Mouse (Mus musculus) kidney, embryonic 14.5 days (tissue): ENCODE measurements around the gene Ecpas. TPM values are rescaled to one million over a fixed set of nuclear protein-coding genes. Genes with fewer than 3 reads are reported as not detected.

ENCODE experiments used
- ATAC-seq: fragments of 200-750 bp; cut with Nextera tagmentation; 2 replicates; pipeline ENCODE4 v1.8.0; 2017; ENCODE audit warnings: moderate number of reproducible peaks, mild to moderate bottlenecking, moderate TSS enrichment, moderate library complexity; ENCODE audit not compliant: low FRiP score, low TSS enrichment
- H3K27ac ChIP-seq: fragments of 300-500 bp; sonication (generic); 2 replicates; pipeline ENCODE4 v1.5.1; 2014; ENCODE audit warnings: low read depth, mild to moderate bottlenecking, low read length, moderate library complexity, mixed read lengths
- H3K27me3 ChIP-seq: fragments of 300-500 bp; sonication (generic); 2 replicates; pipeline ENCODE4 v1.6.1; 2014; ENCODE audit warnings: mild to moderate bottlenecking, low read length; ENCODE audit not compliant: control insufficient read depth, insufficient read depth
- H3K36me3 ChIP-seq: fragments of 300-500 bp; sonication (generic); 2 replicates; pipeline ENCODE4 v1.6.1; 2014; ENCODE audit warnings: low read length, mixed read lengths; ENCODE audit not compliant: control insufficient read depth, insufficient read depth
- H3K4me1 ChIP-seq: fragments of 300-500 bp; sonication (generic); 2 replicates; pipeline ENCODE4 v1.6.1; 2014; ENCODE audit warnings: low read length, mixed read lengths; ENCODE audit not compliant: control insufficient read depth, insufficient read depth
- H3K4me2 ChIP-seq: fragments of 300-500 bp; sonication (generic); replicated peaks from 2 replicates; pipeline ENCODE4 v1.6.1; 2014; ENCODE audit warnings: low read depth, mild to moderate bottlenecking, low read length
- H3K4me3 ChIP-seq: fragments of 300-500 bp; sonication (generic); 2 replicates; pipeline ENCODE4 v1.5.1; 2014; ENCODE audit warnings: mild to moderate bottlenecking, low read length
- H3K9ac ChIP-seq: fragments of 300-500 bp; sonication (generic); 2 replicates; pipeline ENCODE4 v1.6.1; 2014; ENCODE audit warnings: low read depth, mild to moderate bottlenecking, low read length, moderate library complexity
- H3K9me3 ChIP-seq: fragments of 300-500 bp; sonication (generic); 2 replicates; pipeline ENCODE4 v1.6.1; 2016; ENCODE audit warnings: low read length; ENCODE audit not compliant: control insufficient read depth
- WGBS: fragments of 180-500 bp; shearing (Covaris S2); extraction: QIAGEN DNeasy Blood & Tissue Kit; methylation state at CpG from one replicate; pipeline ENCODE4 v1.1.7; 2014; 5-methylcytosine and 5-hydroxymethylcytosine counted together
- polyA plus RNA-seq: library from polyadenylated mRNA; unstranded; fragments of >200 nt; fragmentation: Nextera tagmentation; extraction: Ambion mirVana; gene quantifications from 2 replicates; pipeline ENCODE4 v1.2.1, GENCODE M21; 2014

Gene Ecpas
- polyA plus RNA-seq, 1 experiment from 2014 or later = 51.2 TPM

DNA sequence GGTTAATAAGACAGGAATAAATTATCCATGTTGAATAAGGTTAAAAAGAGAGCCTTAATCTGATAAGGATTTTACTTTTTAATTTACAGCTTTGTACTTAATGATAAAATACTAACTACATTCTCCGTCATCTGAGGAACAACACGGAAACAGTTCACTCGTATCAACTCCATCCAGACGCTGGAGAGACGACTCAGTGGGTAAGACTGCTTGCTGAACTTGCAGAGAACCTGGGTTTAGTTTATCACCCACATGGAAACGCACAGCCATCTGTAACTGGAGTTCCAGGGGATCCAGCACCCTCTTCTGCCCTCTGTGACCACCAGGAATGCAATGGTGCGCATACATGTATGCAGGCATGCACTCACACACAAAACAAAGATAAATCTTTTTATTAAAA, 18.1 kb downstream of the Ecpas start:
- Histone ChIP-seq H3K4me3 (no peak overlapping the region), H3K27ac (no peak overlapping the region), H3K27me3 (no peaks in the 10 kb centered on the region), H3K9ac (no peak overlapping the region), H3K4me2 (no peak overlapping the region), H3K9me3 (no peaks in the 10 kb centered on the region), H3K4me1 (no peaks in the 10 kb centered on the region), H3K36me3 (no peaks in the 10 kb centered on the region)
- ATAC-seq = no peak
- WGBS = 78% methylated on average over 7 of the region's 7 CpGs

DNA sequence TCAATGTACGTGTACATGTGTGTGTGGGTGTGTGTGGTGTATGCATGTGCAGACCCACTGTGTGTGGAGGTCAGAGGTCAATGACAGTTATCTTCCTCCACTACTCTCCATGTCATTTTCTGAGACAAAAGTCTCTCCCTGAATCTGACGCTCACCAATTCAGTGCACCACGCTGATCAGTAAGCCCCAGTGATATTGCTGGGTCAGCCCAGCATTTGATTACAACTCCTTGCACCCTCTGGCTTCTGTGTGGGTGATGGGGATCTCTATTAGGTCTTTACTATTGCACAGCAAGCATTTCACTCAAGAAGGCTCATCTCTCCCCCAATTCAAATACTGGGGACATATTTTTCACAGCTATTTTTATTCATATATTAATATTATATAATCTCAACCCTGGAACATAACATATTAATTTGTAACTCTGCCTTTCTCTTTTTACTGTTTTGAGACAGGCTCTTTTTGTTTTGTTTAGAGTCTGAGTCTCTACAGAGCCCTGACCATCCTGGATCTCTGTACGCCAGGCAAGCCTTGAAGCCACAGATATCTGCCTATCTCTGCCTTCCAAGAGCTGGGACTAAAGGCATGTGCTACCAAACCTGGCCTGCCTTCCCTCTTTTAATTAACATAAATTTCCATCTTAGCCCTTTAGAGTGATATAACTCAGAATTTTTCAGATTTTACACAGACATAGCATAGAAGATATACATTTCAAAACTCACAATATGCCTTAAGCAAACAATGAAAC, 22.3 kb downstream of the Ecpas start:
- Histone ChIP-seq H3K27me3 (no peaks in the 10 kb centered on the region), H3K9me3 (no peaks in the 10 kb centered on the region), H3K4me3 (no peak overlapping the region), H3K4me2 (no peak overlapping the region), H3K27ac (no peak overlapping the region), H3K36me3 (no peaks in the 10 kb centered on the region), H3K4me1 (no peaks in the 10 kb centered on the region), H3K9ac (no peak overlapping the region)
- no peak for ATAC-seq
- WGBS = 87% methylated on average over 4 of the region's 4 CpGs

DNA sequence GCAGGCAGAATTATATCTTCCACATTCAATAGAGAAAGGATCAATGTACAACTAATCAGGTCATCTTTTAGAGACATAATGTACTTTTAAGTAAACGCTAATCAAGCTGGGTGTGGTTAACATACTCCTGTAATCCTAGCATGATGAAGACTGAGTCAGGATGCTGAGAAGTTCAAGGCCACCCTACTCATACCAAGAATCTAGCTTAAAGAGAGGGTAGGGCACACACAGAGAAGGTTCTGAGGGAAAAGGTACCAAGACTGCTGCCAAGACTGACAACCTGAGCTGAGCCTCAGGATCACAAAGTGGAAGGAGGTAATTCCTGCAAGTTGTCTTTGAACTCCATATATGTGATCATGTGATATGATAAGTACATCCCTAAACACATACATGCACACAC, 24.0 kb downstream of the Ecpas start:
- Histone ChIP-seq H3K27ac (no peak overlapping the region), H3K4me3 (no peak overlapping the region), H3K9ac (no peak overlapping the region), H3K27me3 (no peaks in the 10 kb centered on the region), H3K36me3 (no peaks in the 10 kb centered on the region), H3K4me2 (no peak overlapping the region), H3K9me3 (no peaks in the 10 kb centered on the region), H3K4me1 (no peaks in the 10 kb centered on the region)
- WGBS = 86% methylated on average over 1 of the region's 1 CpGs
- no peak for ATAC-seq

DNA sequence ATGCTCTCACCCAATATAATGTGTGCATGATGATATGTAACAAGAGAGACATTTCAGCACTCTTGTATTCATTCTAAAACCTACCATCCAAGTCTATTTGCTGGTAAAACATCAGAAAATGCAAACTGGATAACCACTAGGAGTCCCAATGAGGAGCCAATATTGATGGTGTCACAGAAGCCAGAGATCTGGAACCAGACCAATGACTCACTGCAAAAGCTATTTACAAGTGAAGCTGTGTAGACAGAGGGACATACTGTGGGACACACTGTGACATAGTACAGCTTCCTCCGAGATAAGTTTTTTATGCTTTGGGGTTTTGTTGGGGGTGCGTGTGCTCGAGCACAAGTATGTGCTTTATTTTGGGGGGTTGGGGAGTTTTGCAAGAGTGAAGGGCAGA, 24.9 kb downstream of the Ecpas start:
- H3K4me3 ChIP-seq = no peak overlapping the region
- H3K9me3 ChIP-seq = no peaks in the 10 kb centered on the region
- H3K27me3 ChIP-seq = no peaks in the 10 kb centered on the region
- no peak overlapping the region for H3K27ac ChIP-seq
- ATAC-seq = no peak
- WGBS = 87% methylated on average over 3 of the region's 3 CpGs
- H3K4me2 ChIP-seq = no peak overlapping the region
- no peaks in the 10 kb centered on the region for H3K36me3 ChIP-seq
- no peak overlapping the region for H3K9ac ChIP-seq
- no peaks in the 10 kb centered on the region for H3K4me1 ChIP-seq

DNA sequence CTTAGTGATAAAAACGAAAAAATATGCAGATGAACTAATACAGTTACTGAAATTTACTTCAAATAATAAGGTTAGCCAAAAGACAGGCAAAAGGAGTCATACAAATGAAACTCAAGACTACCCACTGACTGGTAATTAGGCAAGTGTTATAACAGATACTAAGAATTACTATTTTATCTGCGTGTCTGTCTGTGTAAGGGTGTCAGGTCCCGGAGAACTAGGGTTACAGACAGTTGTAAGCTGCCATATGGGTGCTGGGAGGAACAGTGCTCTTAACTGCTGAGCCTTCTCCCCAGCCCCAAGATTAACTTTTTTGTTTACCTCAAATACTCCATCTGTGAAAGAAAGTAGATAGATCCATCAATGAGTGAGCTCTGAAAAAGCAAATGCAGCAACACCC, 25.8 kb downstream of the Ecpas start:
- no peak overlapping the region for H3K9ac ChIP-seq

DNA sequence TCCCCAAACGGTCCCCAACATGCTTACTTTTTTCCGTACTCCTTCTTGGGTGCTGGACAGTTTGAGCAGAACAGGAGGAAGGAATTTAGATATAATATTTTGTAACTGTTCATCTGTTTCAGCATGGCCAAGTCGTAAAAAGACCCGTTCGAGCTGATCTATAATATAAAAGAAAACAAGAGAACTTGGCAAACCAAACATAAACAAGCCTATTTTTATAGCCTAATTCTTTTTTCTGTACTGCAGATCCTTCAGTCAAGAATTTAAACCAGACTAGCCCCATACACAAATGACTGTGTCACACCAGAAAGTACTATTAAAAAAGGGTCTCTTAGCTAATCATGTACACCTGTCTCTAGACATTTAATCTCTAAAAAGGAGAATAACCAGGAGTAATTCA, 27.2 kb downstream of the Ecpas start:
- no peak overlapping the region for H3K27ac ChIP-seq
- ATAC-seq = no peak
- WGBS = 57% methylated on average over 5 of the region's 5 CpGs
- H3K9me3 ChIP-seq = no peaks in the 10 kb centered on the region
- no peaks in the 10 kb centered on the region for H3K27me3 ChIP-seq
- H3K4me1 ChIP-seq = no peaks in the 10 kb centered on the region
- H3K4me3 ChIP-seq = no peak overlapping the region
- 0 out of 2 replicates have a peak, but pooled peaks cover 3% of the 10 kb centered on the region for H3K36me3 ChIP-seq
- no peak overlapping the region for H3K4me2 ChIP-seq
- H3K9ac ChIP-seq = no peak overlapping the region

More for the DNA sequence above, 25.8 kb downstream of the Ecpas start:
- ATAC-seq = no peak
- WGBS = 86% methylated on average over 3 of the region's 3 CpGs
- Histone ChIP-seq H3K4me2 (no peak overlapping the region), H3K27ac (no peak overlapping the region), H3K4me1 (no peaks in the 10 kb centered on the region), H3K4me3 (no peak overlapping the region), H3K27me3 (no peaks in the 10 kb centered on the region), H3K36me3 (0 out of 2 replicates have a peak, but pooled peaks cover 1% of the 10 kb centered on the region), H3K9me3 (no peaks in the 10 kb centered on the region)

DNA sequence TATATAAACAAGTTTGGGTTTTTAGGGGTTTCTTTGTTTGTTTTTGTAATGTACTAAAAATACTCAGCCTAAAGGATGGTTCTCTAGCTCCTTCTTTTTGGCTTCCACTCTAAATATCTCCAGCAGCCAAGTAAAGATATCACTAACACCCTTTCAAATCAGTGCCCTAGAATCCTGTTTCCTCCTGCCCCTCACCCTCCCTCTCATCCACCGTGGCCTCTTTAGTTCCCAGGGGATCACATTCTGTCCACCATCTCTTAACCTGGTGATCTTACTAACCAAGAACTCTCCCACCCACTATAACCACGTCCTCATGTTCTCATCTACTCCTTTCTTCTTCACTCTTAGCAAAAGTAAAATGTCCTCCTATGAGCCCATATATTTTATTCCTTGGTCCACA, 28.7 kb downstream of the Ecpas start:
- Histone ChIP-seq H3K4me2 (no peak overlapping the region), H3K9me3 (no peaks in the 10 kb centered on the region), H3K27me3 (no peaks in the 10 kb centered on the region), H3K36me3 (0 out of 2 replicates have a peak, but pooled peaks cover 3% of the 10 kb centered on the region), H3K4me3 (no peak overlapping the region), H3K4me1 (no peaks in the 10 kb centered on the region), H3K9ac (no peak overlapping the region), H3K27ac (no peak overlapping the region)
- WGBS = 46% methylated on average over 2 of the region's 2 CpGs
- ATAC-seq = no peak

DNA sequence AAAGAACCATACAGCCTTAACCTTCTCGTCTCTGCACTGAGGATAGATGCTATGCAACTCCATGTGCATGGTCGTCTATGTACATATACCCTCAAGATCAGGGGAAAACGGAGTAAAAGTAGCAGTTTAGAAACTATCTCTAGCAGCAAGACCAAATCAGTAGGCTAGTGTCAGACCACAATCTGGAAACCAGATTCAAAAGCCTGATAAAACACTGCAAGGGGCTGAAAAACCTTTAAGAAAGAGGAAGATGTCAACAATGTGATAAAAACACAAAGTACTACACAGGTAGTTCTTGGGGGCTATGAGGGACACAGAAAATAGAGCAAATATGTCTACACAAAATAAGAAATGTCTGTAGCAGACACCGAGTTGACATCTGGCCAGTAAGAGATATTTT, 38.2 kb downstream of the Ecpas start:
- Histone ChIP-seq H3K27ac (no peak overlapping the region), H3K4me3 (no peak overlapping the region), H3K4me2 (no peak overlapping the region), H3K27me3 (no peaks in the 10 kb centered on the region), H3K36me3 (peaks cover 24% of the 10 kb centered on the region), H3K9me3 (no peaks in the 10 kb centered on the region), H3K4me1 (no peaks in the 10 kb centered on the region), H3K9ac (no peak overlapping the region)
- no peak for ATAC-seq
- 92% methylated on average over 4 of the region's 4 CpGs for whole genome bisulfite sequencing

DNA sequence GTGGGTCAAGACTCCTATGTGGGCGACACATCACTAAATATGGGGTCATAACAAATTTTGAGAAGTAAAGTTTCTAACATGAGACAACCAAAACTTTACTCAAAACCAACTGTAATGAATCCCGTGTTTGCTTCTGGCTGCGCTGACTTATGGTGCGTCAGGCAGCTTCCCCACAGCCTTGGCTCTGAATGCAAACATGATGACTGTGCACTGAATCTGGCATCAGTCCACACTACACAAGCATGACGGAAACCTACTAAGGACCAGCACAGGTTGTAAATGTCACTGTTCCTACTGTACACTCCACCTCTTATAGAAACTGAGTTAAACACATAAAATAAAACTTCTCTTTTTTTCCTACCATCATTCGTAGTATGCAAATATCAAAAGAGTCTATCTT, 45.3 kb downstream of the Ecpas start:
- no peak for ATAC-seq
- Histone ChIP-seq H3K27ac (no peak overlapping the region), H3K27me3 (no peaks in the 10 kb centered on the region)

More for the DNA sequence above, 45.3 kb downstream of the Ecpas start:
- no peak overlapping the region for H3K4me3 ChIP-seq
- H3K36me3 ChIP-seq = peaks cover 10% of the 10 kb centered on the region; the same call in 1 of the 2 replicates
- no peaks in the 10 kb centered on the region for H3K4me1 ChIP-seq
- WGBS = 79% methylated on average over 6 of the region's 6 CpGs
- H3K4me2 ChIP-seq = no peak overlapping the region
- H3K9me3 ChIP-seq = no peaks in the 10 kb centered on the region
- no peak overlapping the region for H3K9ac ChIP-seq
